Mouse (Mus musculus): ENCODE measurements around the gene Thra. TPM values are rescaled to one million over a fixed set of nuclear protein-coding genes. Genes with fewer than 3 reads are reported as not detected.
"Not testable (repeated sequence)": the region's sequence is repeated elsewhere in the genome, so short reads cannot be mapped to it uniquely, and the experiment has no call there.

Thra gene
- polyA plus RNA-seq, 1 experiment from 2014 or later = 24.9 TPM

DNA sequence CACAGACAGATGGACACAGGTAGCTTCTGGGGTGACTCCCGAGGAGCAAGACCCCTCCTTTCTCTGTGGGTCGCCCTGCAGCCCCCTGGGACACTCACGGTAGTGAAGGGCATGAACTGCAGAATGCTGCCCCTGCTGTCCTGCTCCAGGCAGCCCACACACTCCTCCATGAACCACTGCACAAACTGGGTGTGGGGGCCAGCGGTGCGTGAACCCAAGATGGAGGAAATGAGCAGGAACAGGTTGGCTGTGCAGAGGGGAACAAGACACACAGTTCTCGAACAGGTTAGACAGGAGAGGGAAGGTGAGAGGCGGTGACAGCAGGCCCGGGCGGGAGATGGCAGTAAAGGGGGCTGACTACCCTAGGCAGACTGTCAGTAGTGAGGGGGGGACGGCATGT, 35.4 kb upstream of the Thra start:
- no peak overlapping the region for H3K4me3 ChIP-seq (replicated peaks)
- H3K27me3 ChIP-seq = peaks cover 8% of the 10 kb centered on the region
- no peaks in the 10 kb centered on the region for H3K9me3 ChIP-seq
- no peak overlapping the region for H3K4me2 ChIP-seq
- 89% methylated on average over 10 of the region's 10 CpGs for WGBS
- H3K4me1 ChIP-seq (replicated peaks) = peaks cover 17% of the 10 kb centered on the region
- H3K9ac ChIP-seq (replicated peaks) = no peak overlapping the region
- peaks cover 60% of the 10 kb centered on the region for H3K36me3 ChIP-seq
- ATAC-seq (ENCODE audit: insufficient number of reproducible peaks, insufficient read depth, low FRiP score, low TSS enrichment, low read depth) = no peak
- H3K27ac ChIP-seq = no peak overlapping the region

DNA sequence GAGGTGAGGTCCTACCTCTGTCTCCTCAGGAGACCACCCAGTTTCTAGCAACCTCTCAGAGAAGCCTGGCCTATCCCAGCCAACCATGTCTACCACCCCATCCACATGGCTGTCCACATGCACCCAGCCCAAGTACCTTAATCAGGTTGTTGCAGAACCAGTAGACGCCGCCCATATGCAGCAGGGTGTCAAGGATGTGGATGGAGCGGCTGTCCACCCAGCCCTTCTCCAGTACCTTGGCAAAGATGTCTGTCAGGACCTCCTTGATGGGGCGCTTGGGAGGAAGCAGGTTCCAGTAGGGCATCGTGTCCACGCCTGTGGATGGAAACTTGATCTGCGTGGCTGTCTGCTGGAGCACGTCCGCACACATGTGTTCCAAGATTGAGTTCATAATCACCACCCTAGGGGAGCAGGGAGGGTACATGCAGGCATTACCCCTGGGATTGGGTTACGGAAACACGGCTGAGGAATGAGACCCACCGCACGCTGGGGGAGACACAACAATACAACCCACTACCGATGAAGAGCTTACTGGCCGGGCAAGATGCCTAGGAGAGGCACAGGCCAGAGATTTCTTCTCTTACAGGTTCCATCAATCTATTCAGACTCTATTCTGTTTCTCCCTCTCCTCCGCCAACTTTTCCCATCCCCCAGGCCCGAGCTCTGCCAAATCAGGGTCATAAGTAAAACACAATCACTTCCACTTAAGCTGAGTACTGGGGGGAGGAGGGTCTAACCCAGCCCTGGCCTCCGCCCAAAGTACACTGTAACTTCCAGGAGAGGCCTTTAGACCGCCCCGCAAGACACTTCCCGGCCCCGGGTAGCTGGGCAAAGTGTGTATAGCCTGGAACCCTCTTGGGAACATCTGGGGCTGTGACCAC, 32.8 kb upstream of the Thra start:
- no peaks in the 10 kb centered on the region for H3K27me3 ChIP-seq
- no peak overlapping the region for H3K9ac ChIP-seq (replicated peaks)
- H3K9me3 ChIP-seq = no peaks in the 10 kb centered on the region
- peaks cover 2% of the 10 kb centered on the region; the same call in 1 of the 2 replicates for H3K4me1 ChIP-seq (replicated peaks)
- no peak overlapping the region for H3K27ac ChIP-seq
- no peak for ATAC-seq (ENCODE audit: insufficient number of reproducible peaks, insufficient read depth, low FRiP score, low TSS enrichment, low read depth)
- WGBS = 89% methylated on average over 22 of the region's 22 CpGs
- H3K36me3 ChIP-seq = peaks cover 83% of the 10 kb centered on the region
- H3K4me2 ChIP-seq = no peak overlapping the region
- no peak overlapping the region for H3K4me3 ChIP-seq (replicated peaks)

DNA sequence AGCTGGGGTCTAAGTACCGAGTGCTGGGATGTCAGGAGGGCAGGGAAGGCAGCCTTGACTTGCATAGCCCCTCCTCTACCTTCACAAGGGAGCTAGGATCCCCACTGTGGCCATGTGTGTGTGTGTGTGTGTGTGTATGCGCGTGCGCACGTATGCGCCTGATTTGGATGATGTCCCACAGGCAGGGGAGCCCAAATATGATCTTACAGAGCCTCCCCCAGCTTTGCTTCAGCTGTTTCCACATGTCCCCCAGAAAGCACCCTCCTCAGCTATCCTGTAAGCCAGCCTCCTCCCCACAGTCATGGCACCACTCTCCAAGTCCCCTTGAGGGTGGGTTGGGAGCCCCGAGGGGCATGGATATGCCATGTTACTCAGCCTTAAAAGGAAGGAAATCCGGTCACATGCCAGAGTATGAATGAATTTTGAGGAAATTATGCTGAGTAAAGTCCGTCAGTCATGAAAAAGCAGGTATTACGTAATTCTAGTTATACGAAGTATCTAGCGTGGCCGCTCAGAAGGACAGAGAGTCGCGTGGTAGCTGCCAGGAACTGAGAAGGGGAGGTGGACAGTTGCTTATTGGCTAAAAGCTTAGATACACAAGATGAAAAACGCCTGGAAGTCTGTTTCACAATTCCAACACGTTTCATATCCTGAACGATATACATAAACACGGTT, 32.0 kb upstream of the Thra start:
- no peaks in the 10 kb centered on the region for H3K27me3 ChIP-seq
- H3K4me2 ChIP-seq = no peak overlapping the region
- no peak for ATAC-seq (ENCODE audit: insufficient number of reproducible peaks, insufficient read depth, low FRiP score, low TSS enrichment, low read depth)
- no peaks in the 10 kb centered on the region for H3K4me1 ChIP-seq (replicated peaks)
- H3K9me3 ChIP-seq = no peaks in the 10 kb centered on the region
- H3K27ac ChIP-seq = no peak overlapping the region
- WGBS = 90% methylated on average over 19 of the region's 19 CpGs
- H3K4me3 ChIP-seq (replicated peaks) = no peak overlapping the region
- peaks cover 91% of the 10 kb centered on the region for H3K36me3 ChIP-seq
- no peak overlapping the region for H3K9ac ChIP-seq (replicated peaks)

DNA sequence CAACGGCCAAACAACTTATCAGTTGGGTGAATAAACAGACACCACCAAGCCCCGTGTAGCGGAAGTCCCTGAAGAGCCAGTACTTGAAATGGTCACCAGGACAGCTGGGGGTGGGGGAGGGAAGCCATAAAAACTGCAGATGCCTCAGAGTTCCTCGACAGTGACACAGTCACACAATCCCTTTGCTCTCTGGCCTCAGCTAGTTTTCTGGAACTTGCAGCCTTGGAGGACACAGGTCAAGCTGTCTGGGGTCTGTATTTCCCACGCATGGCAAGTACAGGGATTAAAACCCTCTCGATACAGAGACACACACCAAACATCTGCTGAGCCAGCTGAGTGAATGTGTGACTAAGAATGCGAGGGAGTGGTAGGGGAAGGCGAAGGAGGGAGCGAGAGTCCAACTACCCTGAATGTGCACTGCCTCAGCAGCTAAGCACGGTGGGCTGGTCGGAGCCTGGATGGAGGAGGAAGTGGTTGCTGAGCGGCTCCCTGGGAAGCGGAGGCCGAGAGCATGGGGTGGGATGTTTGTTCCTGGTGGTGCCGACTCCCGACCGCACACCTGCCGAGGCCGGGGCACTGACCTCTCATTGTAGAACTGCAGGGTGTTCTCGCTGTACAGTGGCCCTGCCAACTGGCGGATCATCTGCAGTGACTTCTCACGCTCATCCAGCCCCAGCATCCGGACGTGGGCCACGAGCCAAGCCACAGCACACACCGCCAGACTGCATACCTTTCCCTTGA, 31.3 kb upstream of the Thra start:
- Histone ChIP-seq H3K9ac (replicated peaks) (no peak overlapping the region), H3K9me3 (no peaks in the 10 kb centered on the region), H3K4me2 (no peak overlapping the region), H3K4me3 (replicated peaks) (no peak overlapping the region), H3K4me1 (replicated peaks) (no peaks in the 10 kb centered on the region), H3K27me3 (no peaks in the 10 kb centered on the region), H3K27ac (no peak overlapping the region), H3K36me3 (peaks cover 96% of the 10 kb centered on the region)
- no peak for ATAC-seq (ENCODE audit: insufficient number of reproducible peaks, insufficient read depth, low FRiP score, low TSS enrichment, low read depth)
- WGBS = 84% methylated on average over 26 of the region's 26 CpGs

DNA sequence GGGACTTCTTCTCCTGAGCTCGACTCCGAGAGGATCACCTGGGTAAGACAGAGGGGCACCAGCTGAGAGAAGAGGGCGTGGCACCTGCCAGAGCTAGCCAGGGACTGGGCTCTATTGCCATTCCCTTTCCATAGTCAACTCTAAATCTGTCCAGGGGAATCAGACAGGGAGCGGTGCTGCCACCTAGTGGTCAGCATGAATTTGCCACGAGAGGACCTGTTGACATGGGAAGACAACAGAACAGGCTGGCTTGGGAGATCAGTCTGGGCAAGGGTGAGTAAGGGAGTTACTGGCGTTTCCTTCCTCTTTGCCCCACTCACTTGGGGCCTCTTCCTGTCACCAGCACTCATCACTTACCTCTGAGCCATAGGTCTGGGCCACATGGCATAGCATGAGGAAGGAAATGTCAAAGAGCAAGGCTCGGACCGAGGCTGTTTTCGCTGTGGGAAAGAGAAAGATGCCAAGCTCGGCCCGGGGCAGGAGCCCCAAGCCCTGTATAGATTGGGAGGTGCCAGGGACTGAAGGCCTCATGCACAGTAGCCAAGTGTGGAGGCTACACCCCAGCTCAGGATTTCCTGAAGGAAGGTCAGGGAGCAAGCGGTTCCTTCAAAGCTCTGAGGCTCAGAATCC, 29.9 kb upstream of the Thra start:
- Histone ChIP-seq H3K4me1 (replicated peaks) (no peaks in the 10 kb centered on the region), H3K4me2 (no peak overlapping the region), H3K4me3 (replicated peaks) (no peak overlapping the region), H3K27me3 (no peaks in the 10 kb centered on the region), H3K27ac (peak overlapping the region; percentile 45; the same call in 1 of the 2 replicates), H3K9ac (replicated peaks) (no peak overlapping the region), H3K9me3 (no peaks in the 10 kb centered on the region), H3K36me3 (peaks cover 96% of the 10 kb centered on the region)
- 59% methylated on average over 12 of the region's 12 CpGs for WGBS
- ATAC-seq (ENCODE audit: insufficient number of reproducible peaks, insufficient read depth, low FRiP score, low TSS enrichment, low read depth) = peak; percentile 49; the same call in 1 of the 2 replicates

DNA sequence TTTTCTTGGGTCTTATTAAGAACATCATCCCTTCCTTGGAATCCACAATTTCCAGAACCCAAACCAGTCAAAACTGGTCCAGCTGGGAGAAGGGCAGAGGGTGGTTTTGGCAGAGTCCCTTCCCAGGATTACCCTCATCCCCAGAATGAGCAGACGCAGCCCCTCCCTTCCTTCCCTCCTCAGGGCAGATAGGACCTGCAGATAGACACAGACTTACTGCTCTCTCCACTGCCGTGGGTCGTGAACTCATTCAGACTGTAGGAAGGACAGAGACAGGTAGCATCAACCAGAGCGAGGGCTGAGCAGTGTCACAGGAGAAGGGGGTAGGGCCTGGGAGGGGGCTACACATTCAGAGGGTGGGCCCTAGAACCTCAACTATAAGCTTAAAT, 29.4 kb upstream of the Thra start:
- Histone ChIP-seq H3K36me3 (peaks cover 96% of the 10 kb centered on the region), H3K4me1 (replicated peaks) (no peaks in the 10 kb centered on the region)

DNA sequence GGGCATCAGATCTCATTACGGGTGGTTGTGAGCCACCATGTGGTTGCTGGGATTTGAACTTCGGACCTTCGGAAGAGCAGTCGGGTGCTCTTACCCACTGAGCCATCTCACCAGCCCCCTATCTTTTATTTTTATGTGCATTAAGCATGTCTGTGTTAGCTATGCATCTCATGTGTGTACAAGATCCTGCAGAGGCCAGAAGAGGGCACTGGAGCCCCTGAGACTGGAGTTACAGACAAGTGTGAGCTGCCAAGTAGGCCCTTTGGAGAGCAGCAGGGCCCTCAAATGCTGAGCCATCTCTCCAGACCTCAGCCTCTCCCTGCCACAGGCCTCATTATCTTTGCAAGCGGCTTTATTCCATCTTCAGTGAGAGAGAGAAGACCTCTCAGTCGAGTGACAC, 28.4 kb upstream of the Thra start:
- H3K4me3 ChIP-seq (replicated peaks); H3K27ac ChIP-seq; H3K9me3 ChIP-seq; H3K4me1 ChIP-seq (replicated peaks); ATAC-seq (ENCODE audit: insufficient number of reproducible peaks, insufficient read depth, low FRiP score, low TSS enrichment, low read depth); H3K27me3 ChIP-seq; H3K4me2 ChIP-seq; H3K9ac ChIP-seq (replicated peaks): not testable (repeated sequence)
- WGBS = 92% methylated on average over 6 of the region's 6 CpGs
- peaks cover 96% of the 10 kb centered on the region for H3K36me3 ChIP-seq

More for the DNA sequence above, 29.4 kb upstream of the Thra start:
- Histone ChIP-seq H3K9ac (replicated peaks) (no peak overlapping the region), H3K27me3 (no peaks in the 10 kb centered on the region), H3K4me3 (replicated peaks) (no peak overlapping the region), H3K9me3 (no peaks in the 10 kb centered on the region), H3K4me2 (no peak overlapping the region), H3K27ac (no peak overlapping the region)
- ATAC-seq (ENCODE audit: insufficient number of reproducible peaks, insufficient read depth, low FRiP score, low TSS enrichment, low read depth) = no peak
- WGBS = 76% methylated on average over 4 of the region's 4 CpGs

DNA sequence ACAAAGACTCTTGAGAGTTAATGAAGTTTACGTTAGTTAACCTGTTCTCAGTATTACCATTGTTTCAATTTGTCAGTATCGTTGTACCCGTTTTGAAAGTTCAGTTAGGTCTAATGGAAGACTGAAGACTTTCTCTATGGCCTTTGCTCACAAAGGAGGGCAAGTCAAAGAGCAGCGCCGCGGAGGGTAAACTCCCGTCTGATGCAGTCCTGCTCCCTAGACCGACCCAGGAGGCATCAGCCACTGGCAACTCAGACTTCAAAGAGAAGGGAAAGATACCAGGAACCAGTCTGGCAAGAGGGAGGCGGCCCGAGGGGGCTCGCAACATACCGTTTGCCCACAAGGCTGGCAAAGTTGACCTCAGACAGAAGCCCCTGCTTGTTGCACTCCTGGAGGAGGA, 26.7 kb upstream of the Thra start:
- H3K27me3 ChIP-seq = no peaks in the 10 kb centered on the region
- no peak overlapping the region for H3K4me3 ChIP-seq (replicated peaks)
- H3K4me2 ChIP-seq = no peak overlapping the region
- no peak overlapping the region for H3K27ac ChIP-seq
- peaks cover 93% of the 10 kb centered on the region for H3K36me3 ChIP-seq
- no peak for ATAC-seq (ENCODE audit: insufficient number of reproducible peaks, insufficient read depth, low FRiP score, low TSS enrichment, low read depth)
- peaks cover 5% of the 10 kb centered on the region; the same call in 1 of the 2 replicates for H3K4me1 ChIP-seq (replicated peaks)
- WGBS = 84% methylated on average over 12 of the region's 12 CpGs
- H3K9me3 ChIP-seq = no peaks in the 10 kb centered on the region
- no peak overlapping the region for H3K9ac ChIP-seq (replicated peaks)

DNA sequence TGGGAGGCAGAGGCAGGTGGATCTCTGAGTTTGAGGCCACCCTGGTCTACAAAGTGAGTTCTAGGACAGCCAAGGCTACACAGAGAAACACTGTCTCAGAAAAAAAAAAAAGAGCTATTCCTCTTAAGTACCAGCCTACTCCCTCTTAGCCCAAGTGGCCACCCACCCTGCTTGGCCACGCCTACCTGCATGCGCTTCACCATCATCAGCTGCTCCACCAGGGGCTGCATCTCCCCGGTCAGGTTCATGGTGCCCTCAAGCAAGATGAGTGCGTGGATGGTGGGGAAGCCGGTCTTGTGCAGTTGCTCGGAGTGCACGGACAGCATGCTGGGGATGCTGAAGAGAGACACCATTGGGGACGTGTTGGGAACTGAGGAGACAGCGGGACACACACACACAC, 24.5 kb upstream of the Thra start:
- H3K9ac ChIP-seq (replicated peaks) = no peak overlapping the region
- no peak overlapping the region for H3K4me2 ChIP-seq
- WGBS = 95% methylated on average over 8 of the region's 9 CpGs
- H3K36me3 ChIP-seq = peaks cover 83% of the 10 kb centered on the region
- no peak for ATAC-seq (ENCODE audit: insufficient number of reproducible peaks, insufficient read depth, low FRiP score, low TSS enrichment, low read depth)
- H3K4me3 ChIP-seq (replicated peaks) = no peak overlapping the region
- no peaks in the 10 kb centered on the region for H3K27me3 ChIP-seq
- H3K4me1 ChIP-seq (replicated peaks) = peaks cover 5% of the 10 kb centered on the region; the same call in 1 of the 2 replicates
- H3K27ac ChIP-seq = no peak overlapping the region
- H3K9me3 ChIP-seq = no peaks in the 10 kb centered on the region

DNA sequence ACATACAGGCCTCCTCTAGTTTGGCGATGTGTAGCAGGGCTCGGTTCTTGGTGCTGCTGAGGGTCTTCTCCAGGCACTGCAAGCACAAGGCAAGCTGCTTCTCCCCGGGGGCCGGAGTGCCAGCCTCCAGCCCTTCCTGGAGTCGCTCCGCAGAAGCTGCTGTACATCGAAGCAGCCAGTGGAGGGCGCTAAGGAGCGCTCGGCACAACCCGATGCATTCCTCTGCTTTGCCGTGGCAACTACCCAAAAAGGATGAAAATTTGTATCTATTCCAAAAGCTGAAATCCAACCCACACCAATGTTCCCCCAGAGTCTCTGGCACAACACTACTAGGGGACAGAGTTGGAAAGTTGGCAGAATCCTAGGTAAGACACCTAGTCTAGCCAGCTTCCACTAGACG, 22.5 kb upstream of the Thra start:
- no peaks in the 10 kb centered on the region for H3K27me3 ChIP-seq
- H3K4me3 ChIP-seq (replicated peaks) = no peak overlapping the region
- no peaks in the 10 kb centered on the region for H3K9me3 ChIP-seq
- no peak for ATAC-seq (ENCODE audit: insufficient number of reproducible peaks, insufficient read depth, low FRiP score, low TSS enrichment, low read depth)
- peaks cover 16% of the 10 kb centered on the region for H3K4me1 ChIP-seq (replicated peaks)
- H3K4me2 ChIP-seq = no peak overlapping the region
- H3K27ac ChIP-seq = no peak overlapping the region
- H3K9ac ChIP-seq (replicated peaks) = no peak overlapping the region
- peaks cover 67% of the 10 kb centered on the region for H3K36me3 ChIP-seq
- WGBS = 25% methylated on average over 13 of the region's 13 CpGs

DNA sequence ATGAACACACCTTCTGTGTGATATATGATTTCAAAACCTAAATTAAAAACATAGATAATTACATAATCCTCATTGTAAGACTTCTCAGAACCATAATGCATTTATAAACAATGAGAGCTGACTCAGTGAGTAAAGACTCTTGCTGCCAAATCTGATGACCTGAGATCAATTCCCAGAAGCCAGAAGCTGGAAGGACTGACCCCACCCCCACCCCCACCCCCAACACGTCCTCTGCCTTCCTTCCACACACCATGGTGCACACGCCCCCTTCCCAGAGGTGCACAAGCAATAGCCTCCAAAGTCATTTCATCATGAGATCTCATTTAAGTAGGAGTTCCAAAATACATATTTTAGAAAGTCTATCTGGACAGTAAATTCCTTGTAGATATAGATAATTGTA, 19.7 kb upstream of the Thra start:
- no peak for ATAC-seq (ENCODE audit: insufficient number of reproducible peaks, insufficient read depth, low FRiP score, low TSS enrichment, low read depth)
- H3K4me3 ChIP-seq (replicated peaks) = no peak overlapping the region
- H3K4me2 ChIP-seq = no peak overlapping the region
- H3K9me3 ChIP-seq = no peaks in the 10 kb centered on the region
- H3K27me3 ChIP-seq = no peaks in the 10 kb centered on the region
- WGBS = 75% methylated on average over 2 of the region's 2 CpGs
- peaks cover 16% of the 10 kb centered on the region for H3K4me1 ChIP-seq (replicated peaks)
- no peak overlapping the region for H3K27ac ChIP-seq
- peaks cover 56% of the 10 kb centered on the region for H3K36me3 ChIP-seq
- H3K9ac ChIP-seq (replicated peaks) = no peak overlapping the region
